Mouse (Mus musculus) common myeloid progenitor, adult 5-6 weeks (primary cell): ENCODE data around the gene Fgfr2. TPM values are rescaled to one million over a fixed set of nuclear protein-coding genes. Genes with fewer than 3 reads are reported as not detected.

Experiments
- ATAC-seq: replicated peaks from 2 replicates; pipeline ENCODE4 v1.8.0; 2016; ENCODE audit warnings: low read depth, mild to moderate bottlenecking, moderate TSS enrichment, inconsistent platforms; ENCODE audit not compliant: poor library complexity, severe bottlenecking
- total RNA-seq: library from RNA; stranded (forward); fragments of 200-1000, 187-1606 nt; gene quantifications from 2 replicates; pipeline ENCODE4 v1.2.3, GENCODE M21; 2017

Fgfr2 gene
- total RNA-seq, 1 experiment from 2014 or later: not detected

DNA sequence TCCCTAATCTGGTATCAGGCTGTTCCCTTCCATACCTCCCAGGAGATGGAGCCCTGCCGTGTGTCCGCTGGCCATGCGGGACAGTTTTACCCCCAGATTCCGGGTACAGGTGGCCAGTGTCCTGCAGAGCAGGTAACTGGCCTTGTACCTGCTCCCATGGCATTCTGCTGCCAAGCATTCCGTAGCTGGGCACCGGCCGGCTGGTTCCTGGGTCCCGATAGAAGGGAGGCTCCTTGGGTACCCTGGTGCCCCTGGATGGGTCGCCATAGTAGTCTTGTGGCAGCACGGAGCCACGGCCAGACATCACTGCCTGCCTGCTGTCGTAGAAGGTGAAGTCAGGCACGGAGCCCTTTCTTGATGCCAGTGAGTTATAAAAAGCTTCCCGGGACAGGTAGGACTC lies 108.5 kb downstream of the Fgfr2 start:
- no peak for ATAC-seq

DNA sequence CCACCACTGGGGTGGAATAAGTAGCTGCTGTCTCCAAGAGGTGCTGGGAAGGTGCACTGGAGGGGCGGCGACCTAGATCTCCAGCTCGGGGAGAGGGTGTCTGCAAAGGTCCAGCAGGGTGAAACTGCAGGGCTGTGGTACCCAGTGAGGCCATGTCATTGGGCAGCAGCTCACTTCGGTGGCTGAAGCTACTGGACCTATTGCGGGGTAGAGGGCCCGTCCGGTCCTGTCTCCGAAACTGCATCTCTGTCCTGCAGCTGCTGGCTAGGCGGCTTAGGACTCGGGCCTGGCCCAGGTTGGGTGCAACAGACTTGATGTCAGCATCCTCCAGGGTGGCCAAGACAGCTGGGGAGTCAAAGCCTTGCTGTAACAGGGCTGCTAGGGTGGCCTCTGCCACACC lies 109.2 kb downstream of the Fgfr2 start:
- ATAC-seq: no peak

DNA sequence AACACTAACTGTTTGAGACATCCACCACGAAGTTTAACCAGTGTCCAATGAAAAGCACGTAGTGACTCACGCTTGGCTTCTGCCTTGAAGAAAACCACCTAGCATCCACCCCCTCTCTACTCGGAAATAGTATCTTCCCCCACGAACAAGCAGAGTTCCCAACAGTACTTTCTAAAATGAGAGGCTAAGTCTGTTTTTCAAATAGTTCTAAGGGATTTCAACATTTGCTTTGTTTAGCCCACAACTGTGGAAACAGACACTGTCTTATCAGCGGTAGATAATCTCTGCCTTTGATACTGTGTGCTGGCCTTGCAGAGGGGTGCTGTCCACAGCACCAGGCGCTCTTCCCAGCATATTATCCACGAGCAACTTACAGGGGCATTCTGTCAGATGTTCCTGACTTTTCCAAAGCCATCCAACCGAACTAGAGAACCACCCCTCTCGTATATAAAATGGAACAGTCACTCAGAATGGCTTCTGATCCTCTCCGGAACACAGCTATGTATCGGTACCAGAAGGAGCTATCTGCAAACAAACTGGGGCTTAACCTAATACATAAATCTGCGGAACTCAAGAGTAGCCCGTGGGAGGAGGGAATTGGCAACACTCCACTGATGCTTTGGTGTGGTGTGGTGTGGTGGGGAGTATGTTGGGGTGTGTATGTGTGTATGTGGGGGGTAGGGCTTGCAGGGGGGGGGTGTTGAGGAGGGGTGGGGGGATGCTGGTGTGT lies 110.3 kb downstream of the Fgfr2 start:
- ATAC-seq: no peak

DNA sequence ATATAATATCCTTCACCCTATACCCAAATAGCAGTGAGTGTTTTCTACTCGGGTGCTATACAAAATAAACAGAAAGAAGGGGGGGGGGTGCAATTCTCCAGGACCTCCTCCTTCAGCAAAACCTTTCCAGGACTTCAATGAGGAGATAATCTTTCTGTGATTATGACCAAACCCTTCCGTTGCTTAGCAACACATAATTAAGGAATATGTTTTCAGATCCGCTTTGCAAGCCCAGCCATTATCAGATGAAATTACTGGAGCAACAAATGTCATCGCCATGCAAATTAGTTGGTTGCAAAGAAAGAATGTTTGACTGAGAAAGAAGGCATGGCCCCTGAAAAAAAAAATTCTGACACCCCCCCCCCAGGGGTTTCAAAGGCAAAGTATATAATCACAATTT lies 111.5 kb downstream of the Fgfr2 start:
- ATAC-seq: no peak

DNA sequence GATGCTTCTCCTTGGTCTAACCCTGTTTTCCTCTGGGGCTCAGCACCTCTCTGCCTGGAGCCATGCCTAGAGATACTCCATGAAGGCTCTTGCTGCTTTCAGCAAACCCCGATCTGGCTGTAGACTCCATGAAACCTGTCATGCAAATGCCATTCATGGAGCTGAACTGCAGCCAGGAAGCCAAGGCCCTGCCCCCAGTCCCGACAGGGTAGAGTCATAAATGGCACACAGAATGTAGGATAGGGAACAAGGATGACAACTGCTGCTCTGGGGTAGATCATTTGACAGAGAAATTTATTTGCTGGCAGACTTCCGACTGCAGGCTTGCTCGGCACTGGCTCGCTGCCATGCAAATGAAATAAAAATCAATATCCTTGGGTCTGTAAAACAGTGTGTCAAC lies 112.0 kb downstream of the Fgfr2 start:
- no peak for ATAC-seq

GRCm38 (mm10) chr7:133010477-133010876 lies 112.7 kb downstream of the Fgfr2 start:
- no peak for ATAC-seq

DNA sequence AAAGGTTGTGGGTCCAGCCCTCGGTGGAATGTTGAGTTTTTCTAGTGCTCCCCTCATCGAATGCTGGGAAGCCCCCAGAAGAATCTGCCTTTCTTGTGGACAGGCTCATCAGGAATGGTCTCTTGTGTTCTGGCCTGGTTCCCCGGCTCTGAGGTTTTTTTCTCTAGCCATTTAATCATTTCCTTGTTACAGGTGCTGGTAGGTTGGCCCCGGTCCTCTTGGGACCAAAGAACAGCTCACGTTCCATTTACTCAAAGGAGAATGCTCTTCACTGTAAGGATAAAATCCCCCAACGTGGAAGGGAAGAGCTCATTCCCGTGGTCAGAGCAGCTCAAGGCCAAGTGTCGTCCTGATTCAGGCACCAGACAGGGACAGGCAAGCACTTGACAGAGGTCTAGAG lies 113.5 kb downstream of the Fgfr2 start:
- ATAC-seq: no peak

DNA sequence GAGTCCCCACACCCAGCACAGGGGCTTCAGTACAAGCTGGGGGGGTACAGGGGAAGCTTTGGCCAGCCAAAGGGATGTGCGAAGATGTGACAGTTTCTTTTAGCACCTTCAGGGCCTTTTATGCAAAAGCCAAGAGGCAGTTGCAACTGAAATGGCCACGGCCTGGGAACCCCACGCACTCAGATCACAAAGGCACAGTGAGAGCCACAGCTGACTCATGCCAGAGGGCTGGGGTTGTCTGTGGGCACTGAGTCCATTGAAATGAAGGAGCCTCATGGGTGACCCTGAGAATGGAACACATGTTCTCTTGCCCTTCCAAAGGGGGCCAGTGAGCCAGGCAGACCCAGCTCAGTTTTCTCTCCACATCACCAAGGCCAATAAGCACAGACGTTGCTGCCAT lies 114.5 kb downstream of the Fgfr2 start:
- ATAC-seq: no peak

- ATAC-seq: no peak
Measured at GRCm38 (mm10) chr7:133007343-133007742, 115.8 kb downstream of the Fgfr2 start.

DNA sequence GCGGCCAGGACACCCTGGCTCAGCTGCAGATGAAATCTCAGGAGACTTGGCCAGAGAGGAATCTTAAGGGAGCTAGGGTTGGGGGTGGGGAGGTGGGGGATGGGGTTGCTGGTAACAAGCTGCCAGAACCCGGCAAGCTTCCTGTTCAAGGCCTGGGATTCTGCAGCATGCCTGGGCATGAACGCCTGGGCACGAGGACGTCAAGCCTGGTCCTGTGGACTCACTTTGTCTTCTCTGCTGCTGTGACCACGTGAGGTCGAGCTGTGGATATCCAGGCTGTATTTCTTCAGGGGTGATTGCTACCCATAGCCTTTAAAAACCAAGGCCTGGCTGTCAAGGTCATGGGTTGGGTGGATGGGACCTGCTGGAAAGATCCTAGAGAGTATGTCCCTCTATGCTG lies 117.4 kb downstream of the Fgfr2 start:
- no peak for ATAC-seq

- ATAC-seq: peak; percentile 98
Measured at GRCm38 (mm10) chr7:133003421-133003820, 119.7 kb downstream of the Fgfr2 start.

GRCm38 (mm10) chr7:133002271-133002670 lies 120.9 kb downstream of the Fgfr2 start:
- no peak for ATAC-seq

DNA sequence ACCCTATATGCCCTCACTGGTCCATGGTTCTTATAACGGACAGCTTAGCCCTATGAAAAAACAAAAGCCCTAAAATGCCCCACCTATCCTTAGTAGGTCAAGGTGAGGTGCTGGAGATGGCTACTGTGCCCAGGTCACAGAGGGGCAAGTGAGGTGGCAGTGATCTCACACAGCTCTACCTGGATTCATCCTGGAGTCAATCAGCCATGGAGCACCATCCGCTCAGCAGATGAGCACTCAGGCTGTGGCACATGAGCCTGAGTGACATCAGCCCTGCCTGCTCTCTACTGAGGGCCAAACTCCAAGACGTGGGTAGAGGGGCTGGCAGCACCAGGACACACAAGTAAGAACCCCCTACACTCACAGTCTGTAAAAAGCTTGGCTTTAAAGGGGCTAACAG lies 121.8 kb downstream of the Fgfr2 start:
- no peak for ATAC-seq

- no peak for ATAC-seq
Measured at GRCm38 (mm10) chr7:132999061-132999460, 124.1 kb downstream of the Fgfr2 start.

DNA sequence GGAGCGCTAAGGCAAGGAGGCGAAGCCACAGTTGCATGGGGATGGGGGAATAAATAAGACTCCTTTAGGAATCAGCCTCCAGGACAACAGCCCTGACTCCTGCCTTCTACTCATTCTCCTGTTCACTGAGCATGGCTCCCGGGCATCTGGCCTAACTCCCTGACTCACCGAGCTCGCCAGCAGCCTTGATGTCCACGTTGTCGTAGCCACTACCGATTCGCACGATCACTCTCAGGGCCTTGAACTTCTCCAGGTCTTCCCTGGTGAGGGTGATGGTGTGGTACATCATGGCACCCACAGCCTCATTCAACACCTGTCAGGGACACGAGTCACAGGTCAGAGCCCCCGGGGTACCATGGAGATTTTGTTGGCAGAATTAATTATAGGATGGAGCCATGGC lies 124.5 kb downstream of the Fgfr2 start:
- no peak for ATAC-seq

DNA sequence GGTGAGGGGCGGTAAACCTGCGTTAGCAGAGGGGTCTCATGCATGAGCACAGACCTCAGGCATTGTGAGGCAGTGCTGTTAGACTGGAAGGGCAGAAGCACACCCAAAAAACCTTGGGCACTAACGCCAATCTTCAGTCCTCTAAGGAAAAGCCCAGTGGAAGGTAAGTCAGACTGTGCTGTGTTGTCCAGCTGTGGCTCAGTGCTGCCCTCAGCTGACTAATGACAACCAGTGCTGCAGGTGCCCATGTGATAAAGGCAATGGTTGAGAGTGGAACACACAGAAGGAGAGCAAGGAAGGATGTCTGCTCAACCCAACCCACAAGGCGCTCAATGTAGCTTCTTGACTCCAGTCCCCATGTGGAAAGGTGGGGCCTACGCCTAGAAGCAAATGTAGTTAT lies 126.8 kb downstream of the Fgfr2 start:
- ATAC-seq: peak; percentile 65

DNA sequence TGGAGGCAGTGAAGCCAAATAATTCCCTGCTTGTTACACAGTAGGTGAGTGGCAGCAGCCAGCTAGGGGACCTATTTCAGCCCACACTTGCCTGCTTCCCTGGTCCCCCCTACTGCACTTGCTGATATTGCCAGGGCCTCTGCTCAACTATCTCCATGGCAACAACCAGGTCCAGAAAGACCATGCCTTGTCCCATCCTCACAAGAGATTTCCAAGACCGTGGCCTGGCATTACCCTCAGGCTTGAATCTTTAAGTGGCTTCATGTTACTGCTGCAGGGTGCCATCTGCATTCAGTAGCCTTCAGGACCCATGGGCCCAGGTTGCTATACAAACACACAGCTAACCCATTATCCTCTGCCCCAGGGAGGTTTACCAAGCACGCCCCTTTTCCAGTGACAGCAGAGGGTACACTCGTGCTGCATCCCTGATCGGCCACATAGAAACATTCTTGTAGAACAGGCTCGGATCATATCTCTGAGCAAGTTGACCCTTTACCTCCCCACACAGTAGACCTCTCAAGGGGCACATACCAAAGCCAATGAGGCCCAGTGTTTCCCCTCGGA lies 128.4 kb downstream of the Fgfr2 start:
- no peak for ATAC-seq

DNA sequence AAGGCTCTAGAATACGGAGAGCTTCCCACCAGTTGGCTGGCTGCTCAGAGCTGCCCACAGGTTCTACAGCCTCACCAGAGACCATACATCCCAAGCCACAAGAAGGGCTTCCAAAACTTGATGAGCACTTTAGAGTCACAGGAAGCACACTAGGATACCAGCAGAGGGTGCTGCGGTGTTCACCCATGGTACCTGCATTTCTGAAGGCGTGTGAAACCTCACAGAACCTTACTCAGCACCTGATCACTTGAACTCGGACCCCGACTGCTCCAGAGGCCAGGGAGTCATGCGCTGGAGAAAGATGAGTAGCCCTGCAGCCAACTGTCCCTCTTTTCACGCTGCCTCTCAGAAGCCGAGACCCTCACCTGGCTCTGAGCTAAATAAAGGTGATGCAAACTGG lies 129.0 kb downstream of the Fgfr2 start:
- ATAC-seq: no peak

DNA sequence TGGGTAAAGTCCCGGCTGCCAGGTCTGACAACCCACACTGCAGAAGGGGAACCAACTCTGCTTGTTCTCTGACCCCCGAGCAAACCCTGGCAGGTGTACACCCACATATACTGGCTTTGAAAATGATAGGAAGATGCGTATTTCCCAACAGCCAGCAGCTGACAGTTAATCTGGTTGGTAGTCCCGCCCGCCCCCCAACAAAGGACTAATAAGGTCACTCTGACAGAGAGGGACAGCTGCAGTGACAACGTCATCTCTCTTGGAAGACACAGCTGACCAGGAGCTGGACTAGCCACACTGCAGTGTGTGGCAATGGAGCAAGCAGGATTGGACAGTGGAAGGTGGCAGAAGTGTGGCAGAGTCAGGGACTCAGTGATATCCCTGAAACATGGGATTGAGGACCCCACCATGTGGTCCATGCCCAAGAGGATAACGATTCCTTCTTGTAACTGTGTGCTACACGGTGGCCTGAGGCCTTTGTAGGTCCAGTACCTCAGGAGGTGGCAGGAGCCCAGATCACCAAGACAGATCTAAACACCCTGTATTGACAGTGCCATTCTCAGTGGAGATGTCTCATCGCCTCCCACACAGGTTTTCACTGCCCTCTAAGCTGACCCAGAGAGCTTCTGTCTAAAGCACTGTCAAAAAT lies 130.1 kb downstream of the Fgfr2 start:
- ATAC-seq: no peak

DNA sequence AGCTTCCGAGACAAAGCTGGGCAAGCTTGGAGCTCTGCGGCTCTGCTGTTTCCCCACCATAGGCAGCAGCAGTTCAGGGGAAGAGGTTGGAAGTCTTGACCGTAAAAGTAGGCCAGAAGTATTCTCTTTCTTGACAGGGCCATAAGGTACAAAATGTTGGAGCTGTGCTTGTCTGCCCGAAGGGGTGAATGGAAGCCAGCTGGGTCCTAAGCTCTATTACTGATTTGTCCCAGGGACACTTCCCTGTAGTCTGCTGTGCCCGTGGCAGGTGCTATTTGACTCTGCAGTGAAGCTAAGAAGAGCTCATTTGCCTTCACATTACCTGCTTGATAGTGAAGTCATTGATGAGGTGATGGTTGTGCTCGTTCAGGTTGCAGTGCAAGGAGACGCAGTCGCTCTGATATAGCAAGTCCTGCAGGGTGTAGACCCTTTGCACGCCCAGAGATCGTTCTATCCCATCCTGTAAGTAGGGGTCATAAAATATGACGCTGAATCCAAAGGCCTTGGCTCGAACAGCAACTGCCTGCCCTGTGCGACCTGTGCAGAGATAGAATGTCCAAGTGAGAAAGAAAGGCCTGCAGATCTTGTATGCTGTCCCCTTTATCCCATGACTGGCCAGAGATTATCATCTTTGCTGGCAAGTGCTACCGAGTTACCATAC lies 131.8 kb downstream of the Fgfr2 start:
- no peak for ATAC-seq

DNA sequence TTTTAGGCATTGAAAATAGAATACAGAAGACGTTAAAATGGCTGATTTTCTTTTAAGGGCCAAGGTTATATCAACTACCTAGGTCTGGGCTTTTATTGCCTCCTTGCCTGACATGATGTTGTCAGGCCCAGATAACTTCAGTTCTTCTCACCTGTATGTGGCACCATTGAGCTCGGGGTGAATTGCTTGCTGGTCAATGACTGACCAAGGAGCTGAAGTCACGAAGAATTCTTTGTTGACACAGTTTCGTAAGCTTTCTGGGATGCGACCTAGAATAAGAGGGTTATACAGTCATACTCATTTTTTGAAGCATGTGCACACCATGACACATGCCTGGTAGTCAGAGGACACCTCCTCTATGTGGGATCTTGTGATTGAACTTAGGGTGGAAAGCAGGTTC lies 133.3 kb downstream of the Fgfr2 start:
- ATAC-seq: no peak
